Mouse (Mus musculus): ENCODE results near the gene Lamp2. TPM values are rescaled to one million over a fixed set of nuclear protein-coding genes. Genes with fewer than 3 reads are reported as not detected.
"Not testable (repeated sequence)": the region's sequence is repeated elsewhere in the genome, so short reads cannot be mapped to it uniquely, and the experiment has no call there.

Lamp2 gene
- polyA plus RNA-seq (2014; fragmentation: Nextera tagmentation; extraction: Ambion mirVana): 85.4 and 88.3 TPM in 2 replicates

- no peaks in the 10 kb centered on the region for H3K9me3 ChIP-seq (ENCODE audit: control insufficient read depth, low read length)
- H3K36me3 ChIP-seq (replicated peaks; ENCODE audit: control insufficient read depth, insufficient read depth): 0 out of 2 replicates have a peak, but pooled peaks cover 4% of the 10 kb centered on the region
- peak; percentile 77 for DNase-seq (ENCODE audit: low spot score)
- WGBS: 20% methylated on average over 42 of the region's 47 CpGs
- H3K4me1 ChIP-seq (replicated peaks; ENCODE audit: control insufficient read depth, insufficient read depth, low read length): peaks cover 5% of the 10 kb centered on the region; the same call in 1 of the 2 replicates
- ATAC-seq (ENCODE audit: low FRiP score): peak; percentile 96
- H3K9ac ChIP-seq: peak within 1 kb of the TSS; percentile 67
- no peaks in the 10 kb centered on the region for H3K27me3 ChIP-seq (ENCODE audit: control insufficient read depth, insufficient read depth, low read length)
- peak within 1 kb of the TSS; percentile 57 for H3K4me3 ChIP-seq (replicated peaks; ENCODE audit: low read length)
- H3K27ac ChIP-seq: peak within 1 kb of the TSS; percentile 62; the same call in 1 of the 2 replicates
- peak within 1 kb of the TSS; percentile 58 for H3K4me2 ChIP-seq (replicated peaks)
Measured at GRCm38 (mm10) chrX:38455890-38456634, at the start of gene Lamp2. TSS of gene Lamp2 (minus strand) at chrX:38456454.

GRCm38 (mm10) chrX:38504846-38505245 is 48.6 kb upstream of the Lamp2 start:
- ATAC-seq (ENCODE audit: low FRiP score) (no peak), DNase-seq (ENCODE audit: low spot score) (no peak)
- WGBS: 91% methylated on average over 13 of the region's 14 CpGs
- Histone ChIP-seq H3K27ac (no peak overlapping the region), H3K27me3 (ENCODE audit: control insufficient read depth, insufficient read depth, low read length) (no peaks in the 10 kb centered on the region), H3K4me3 (replicated peaks; ENCODE audit: low read length) (no peak overlapping the region), H3K4me1 (replicated peaks; ENCODE audit: control insufficient read depth, insufficient read depth, low read length) (no peaks in the 10 kb centered on the region), H3K36me3 (replicated peaks; ENCODE audit: control insufficient read depth, insufficient read depth) (no peaks in the 10 kb centered on the region), H3K9ac (no peak overlapping the region), H3K4me2 (replicated peaks) (no peak overlapping the region), H3K9me3 (ENCODE audit: control insufficient read depth, low read length) (no peaks in the 10 kb centered on the region)

- H3K36me3 ChIP-seq (replicated peaks; ENCODE audit: control insufficient read depth, insufficient read depth); DNase-seq (ENCODE audit: low spot score): not testable (repeated sequence)
Measured at GRCm38 (mm10) chrX:38502182-38502581, 45.9 kb upstream of the Lamp2 start.

GRCm38 (mm10) chrX:38485464-38485863 is 29.2 kb upstream of the Lamp2 start:
- not testable (repeated sequence) for H3K9ac ChIP-seq; H3K9me3 ChIP-seq (ENCODE audit: control insufficient read depth, low read length); H3K27me3 ChIP-seq (ENCODE audit: control insufficient read depth, insufficient read depth, low read length); H3K4me3 ChIP-seq (replicated peaks; ENCODE audit: low read length); DNase-seq (ENCODE audit: low spot score); H3K36me3 ChIP-seq (replicated peaks; ENCODE audit: control insufficient read depth, insufficient read depth); ATAC-seq (ENCODE audit: low FRiP score); H3K4me1 ChIP-seq (replicated peaks; ENCODE audit: control insufficient read depth, insufficient read depth, low read length); H3K27ac ChIP-seq
- H3K4me2 ChIP-seq (replicated peaks): peak overlapping the region; percentile 21; the same call in 1 of the 2 replicates
- 23% methylated on average over 20 of the region's 20 CpGs for WGBS

More at GRCm38 (mm10) chrX:38502182-38502581, 45.9 kb upstream of the Lamp2 start:
- 76% methylated on average over 5 of the region's 5 CpGs for WGBS
- not testable (repeated sequence) for H3K4me3 ChIP-seq (replicated peaks; ENCODE audit: low read length); H3K27me3 ChIP-seq (ENCODE audit: control insufficient read depth, insufficient read depth, low read length); H3K9ac ChIP-seq; ATAC-seq (ENCODE audit: low FRiP score); H3K4me2 ChIP-seq (replicated peaks); H3K27ac ChIP-seq; H3K4me1 ChIP-seq (replicated peaks; ENCODE audit: control insufficient read depth, insufficient read depth, low read length); H3K9me3 ChIP-seq (ENCODE audit: control insufficient read depth, low read length)

- Histone ChIP-seq H3K9ac (no peak overlapping the region), H3K27ac (no peak overlapping the region), H3K27me3 (ENCODE audit: control insufficient read depth, insufficient read depth, low read length) (no peaks in the 10 kb centered on the region), H3K9me3 (ENCODE audit: control insufficient read depth, low read length) (no peaks in the 10 kb centered on the region), H3K36me3 (replicated peaks; ENCODE audit: control insufficient read depth, insufficient read depth) (no peaks in the 10 kb centered on the region), H3K4me2 (replicated peaks) (no peak overlapping the region), H3K4me3 (replicated peaks; ENCODE audit: low read length) (no peak overlapping the region), H3K4me1 (replicated peaks; ENCODE audit: control insufficient read depth, insufficient read depth, low read length) (no peaks in the 10 kb centered on the region)
- DNase-seq (ENCODE audit: low spot score): no peak
- WGBS: 68% methylated on average over 1 of the region's 1 CpGs
- ATAC-seq (ENCODE audit: low FRiP score): no peak
Measured at GRCm38 (mm10) chrX:38478583-38478982, 22.3 kb upstream of the Lamp2 start.

- ATAC-seq (ENCODE audit: low FRiP score): peak; percentile 92
- DNase-seq (ENCODE audit: low spot score): peak; percentile 73
- Histone ChIP-seq H3K4me1 (replicated peaks; ENCODE audit: control insufficient read depth, insufficient read depth, low read length) (no peaks in the 10 kb centered on the region), H3K27me3 (ENCODE audit: control insufficient read depth, insufficient read depth, low read length) (no peaks in the 10 kb centered on the region), H3K4me2 (replicated peaks) (peak overlapping the region; percentile 50), H3K9ac (peak overlapping the region; percentile 36; the same call in 1 of the 2 replicates), H3K9me3 (ENCODE audit: control insufficient read depth, low read length) (no peaks in the 10 kb centered on the region), H3K27ac (peak overlapping the region; percentile 73), H3K4me3 (replicated peaks; ENCODE audit: low read length) (peak overlapping the region; percentile 55), H3K36me3 (replicated peaks; ENCODE audit: control insufficient read depth, insufficient read depth) (no peaks in the 10 kb centered on the region)
- 9% methylated on average over 32 of the region's 32 CpGs for WGBS
Measured at GRCm38 (mm10) chrX:38473537-38474299, 17.5 kb upstream of the Lamp2 start.

- Histone ChIP-seq H3K27me3 (ENCODE audit: control insufficient read depth, insufficient read depth, low read length) (no peaks in the 10 kb centered on the region), H3K27ac (no peak overlapping the region), H3K4me2 (replicated peaks) (peak overlapping the region; percentile 50), H3K4me1 (replicated peaks; ENCODE audit: control insufficient read depth, insufficient read depth, low read length) (no peaks in the 10 kb centered on the region), H3K9me3 (ENCODE audit: control insufficient read depth, low read length) (no peaks in the 10 kb centered on the region), H3K9ac (no peak overlapping the region), H3K36me3 (replicated peaks; ENCODE audit: control insufficient read depth, insufficient read depth) (no peaks in the 10 kb centered on the region), H3K4me3 (replicated peaks; ENCODE audit: low read length) (peak overlapping the region; percentile 55)
- ATAC-seq (ENCODE audit: low FRiP score) (peak; percentile 64), DNase-seq (ENCODE audit: low spot score) (no peak)
- WGBS: 21% methylated on average over 10 of the region's 10 CpGs
Measured at GRCm38 (mm10) chrX:38473164-38473536, 16.9 kb upstream of the Lamp2 start.

GRCm38 (mm10) chrX:38466236-38466635 is 10.0 kb upstream of the Lamp2 start:
- Histone ChIP-seq H3K4me2 (replicated peaks) (no peak overlapping the region), H3K36me3 (replicated peaks; ENCODE audit: control insufficient read depth, insufficient read depth) (no peaks in the 10 kb centered on the region), H3K4me1 (replicated peaks; ENCODE audit: control insufficient read depth, insufficient read depth, low read length) (no peaks in the 10 kb centered on the region), H3K9me3 (ENCODE audit: control insufficient read depth, low read length) (no peaks in the 10 kb centered on the region), H3K9ac (no peak overlapping the region), H3K27me3 (ENCODE audit: control insufficient read depth, insufficient read depth, low read length) (no peaks in the 10 kb centered on the region), H3K4me3 (replicated peaks; ENCODE audit: low read length) (no peak overlapping the region), H3K27ac (no peak overlapping the region)
- no peak for ATAC-seq (ENCODE audit: low FRiP score)
- DNase-seq (ENCODE audit: low spot score): no peak

- DNase-seq (ENCODE audit: low spot score): no peak
- Histone ChIP-seq H3K4me3 (replicated peaks; ENCODE audit: low read length) (no peak overlapping the region), H3K4me1 (replicated peaks; ENCODE audit: control insufficient read depth, insufficient read depth, low read length) (no peaks in the 10 kb centered on the region), H3K27ac (no peak overlapping the region), H3K9ac (no peak overlapping the region), H3K36me3 (replicated peaks; ENCODE audit: control insufficient read depth, insufficient read depth) (no peaks in the 10 kb centered on the region), H3K4me2 (replicated peaks) (no peak overlapping the region), H3K9me3 (ENCODE audit: control insufficient read depth, low read length) (no peaks in the 10 kb centered on the region), H3K27me3 (ENCODE audit: control insufficient read depth, insufficient read depth, low read length) (no peaks in the 10 kb centered on the region)
- 98% methylated on average over 2 of the region's 2 CpGs for WGBS
- ATAC-seq (ENCODE audit: low FRiP score): no peak
Measured at GRCm38 (mm10) chrX:38463160-38463559, 6.9 kb upstream of the Lamp2 start.

Measured in hindbrain, embryonic 14.5 days (tissue).